Mouse (Mus musculus): ENCODE measurements at regions not wholly inside any gene's neighbourhood (a gene's known extent, or its start where the extent isn't known, plus 50 kb on each side); places are given as distances from the start of the nearest gene placed in this dataset.

DNA sequence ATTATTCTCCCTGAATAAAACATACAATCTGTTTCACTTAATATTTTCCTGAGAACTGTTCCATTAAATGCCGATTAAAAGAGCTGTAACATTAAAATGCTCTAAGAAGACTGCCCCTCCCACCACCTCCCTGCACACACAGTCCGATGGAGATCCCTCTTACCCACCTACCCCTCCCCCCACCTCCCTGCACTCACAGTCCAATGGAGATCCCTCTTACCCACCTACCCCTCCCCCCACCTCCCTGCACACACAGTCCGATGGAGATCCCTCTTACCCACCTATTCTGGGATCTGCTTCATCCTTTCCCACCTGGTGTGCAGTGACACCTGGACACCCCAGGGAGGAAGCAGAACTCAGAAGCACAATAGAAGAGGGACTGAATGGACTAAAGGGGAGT is 305.6 kb downstream of the Cps1 start:
- Histone ChIP-seq H3K4me2 (ENCODE audit: low read length) (no peak overlapping the region), H3K4me1 (ENCODE audit: control insufficient read depth, insufficient read depth, low read length) (no peaks in the 10 kb centered on the region), H3K9me3 (replicated peaks; ENCODE audit: control insufficient read depth, low read length, poor library complexity, severe bottlenecking) (no peaks in the 10 kb centered on the region), H3K4me3 (ENCODE audit: low read depth, low read length) (no peak overlapping the region), H3K9ac (ENCODE audit: low read depth, low read length) (no peak overlapping the region), H3K36me3 (ENCODE audit: control insufficient read depth, insufficient read depth, low read length) (no peaks in the 10 kb centered on the region), H3K27ac (ENCODE audit: low read length) (no peak overlapping the region), H3K27me3 (ENCODE audit: control insufficient read depth, insufficient read depth, low read depth, low read length) (no peaks in the 10 kb centered on the region)
- WGBS, result 42% methylated on average over 3 of the region's 3 CpGs
- ATAC-seq, result no peak

DNA sequence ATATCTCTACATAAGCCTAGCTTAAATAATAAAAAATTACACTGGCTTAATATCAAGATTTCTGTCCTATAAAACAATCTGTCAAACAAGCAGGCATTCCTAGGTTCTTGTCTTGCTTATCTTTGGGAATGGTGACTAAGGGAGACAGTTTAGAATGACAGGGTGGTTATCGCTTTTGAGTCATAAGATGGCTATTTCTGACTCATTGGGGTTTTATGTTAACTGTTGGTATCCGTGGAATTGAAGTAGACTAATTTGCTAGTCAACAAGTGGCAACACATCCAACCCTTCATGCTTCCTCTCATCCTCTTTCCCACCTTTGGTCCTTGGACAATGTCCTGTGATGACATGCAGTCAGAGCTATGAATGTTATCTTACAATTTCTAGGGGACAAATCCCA is 328.0 kb downstream of the Cps1 start:
- H3K27me3 ChIP-seq (ENCODE audit: control insufficient read depth, insufficient read depth, low read depth, low read length), result no peaks in the 10 kb centered on the region
- no peaks in the 10 kb centered on the region for H3K36me3 ChIP-seq (ENCODE audit: control insufficient read depth, insufficient read depth, low read length)
- ATAC-seq, result no peak
- H3K27ac ChIP-seq (ENCODE audit: low read length), result no peak overlapping the region
- no peak overlapping the region for H3K9ac ChIP-seq (ENCODE audit: low read depth, low read length)
- H3K4me1 ChIP-seq (ENCODE audit: control insufficient read depth, insufficient read depth, low read length), result no peaks in the 10 kb centered on the region
- 94% methylated on average over 2 of the region's 2 CpGs for WGBS
- no peaks in the 10 kb centered on the region for H3K9me3 ChIP-seq (replicated peaks; ENCODE audit: control insufficient read depth, low read length, poor library complexity, severe bottlenecking)
- no peak overlapping the region for H3K4me3 ChIP-seq (ENCODE audit: low read depth, low read length)
- no peak overlapping the region for H3K4me2 ChIP-seq (ENCODE audit: low read length)

DNA sequence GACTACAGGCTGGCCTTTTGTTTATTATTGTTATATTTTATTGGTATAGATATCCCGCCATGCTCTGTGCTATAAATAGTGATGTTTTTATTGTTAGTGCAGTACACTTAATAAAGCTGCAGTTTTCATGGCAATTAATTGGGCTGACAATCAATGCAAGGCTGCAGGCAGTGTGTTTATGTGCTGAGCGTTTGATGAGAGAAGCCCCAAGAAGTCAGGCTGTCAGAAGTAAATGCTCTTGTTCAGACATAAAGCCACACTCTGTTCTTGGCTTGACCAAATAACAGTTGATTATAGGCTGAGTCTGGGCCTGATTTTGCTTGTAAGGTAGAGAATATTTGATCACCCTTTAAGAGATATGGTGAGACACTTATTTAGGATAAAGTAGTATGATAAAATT is 341.4 kb downstream of the Cps1 start:
- no peak overlapping the region for H3K4me3 ChIP-seq (ENCODE audit: low read depth, low read length)
- 39% methylated on average over 2 of the region's 2 CpGs for WGBS
- no peaks in the 10 kb centered on the region for H3K9me3 ChIP-seq (replicated peaks; ENCODE audit: control insufficient read depth, low read length, poor library complexity, severe bottlenecking)
- no peak overlapping the region for H3K4me2 ChIP-seq (ENCODE audit: low read length)
- H3K36me3 ChIP-seq (ENCODE audit: control insufficient read depth, insufficient read depth, low read length), result no peaks in the 10 kb centered on the region
- H3K4me1 ChIP-seq (ENCODE audit: control insufficient read depth, insufficient read depth, low read length), result no peaks in the 10 kb centered on the region
- H3K27me3 ChIP-seq (ENCODE audit: control insufficient read depth, insufficient read depth, low read depth, low read length), result no peaks in the 10 kb centered on the region
- H3K9ac ChIP-seq (ENCODE audit: low read depth, low read length), result no peak overlapping the region
- no peak for ATAC-seq
- H3K27ac ChIP-seq (ENCODE audit: low read length), result no peak overlapping the region

DNA sequence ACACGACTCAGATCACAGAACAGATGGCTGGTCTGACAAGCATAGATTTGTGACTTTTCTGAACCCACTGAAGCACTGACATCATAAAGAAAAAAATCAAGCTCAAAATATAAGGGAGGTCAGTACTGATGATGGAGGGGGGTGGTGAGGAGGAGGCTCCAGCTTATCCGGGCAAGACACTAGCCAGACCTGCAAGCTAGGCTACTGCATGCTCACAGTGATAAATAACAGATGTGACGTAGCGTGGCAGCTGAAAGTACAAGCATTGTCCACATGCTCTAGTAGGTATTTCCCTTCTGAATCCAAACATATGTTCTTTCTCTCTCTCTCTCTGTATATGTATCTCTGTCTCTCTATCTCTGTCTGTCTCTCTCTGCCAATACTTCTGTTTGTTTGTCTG is 342.7 kb downstream of the Cps1 start:
- WGBS, result 60% methylated on average over 4 of the region's 4 CpGs
- Histone ChIP-seq H3K9me3 (replicated peaks; ENCODE audit: control insufficient read depth, low read length, poor library complexity, severe bottlenecking) (no peaks in the 10 kb centered on the region), H3K36me3 (ENCODE audit: control insufficient read depth, insufficient read depth, low read length) (no peaks in the 10 kb centered on the region), H3K27me3 (ENCODE audit: control insufficient read depth, insufficient read depth, low read depth, low read length) (no peaks in the 10 kb centered on the region), H3K27ac (ENCODE audit: low read length) (no peak overlapping the region), H3K4me2 (ENCODE audit: low read length) (no peak overlapping the region), H3K9ac (ENCODE audit: low read depth, low read length) (no peak overlapping the region), H3K4me1 (ENCODE audit: control insufficient read depth, insufficient read depth, low read length) (no peaks in the 10 kb centered on the region), H3K4me3 (ENCODE audit: low read depth, low read length) (no peak overlapping the region)
- no peak for ATAC-seq

DNA sequence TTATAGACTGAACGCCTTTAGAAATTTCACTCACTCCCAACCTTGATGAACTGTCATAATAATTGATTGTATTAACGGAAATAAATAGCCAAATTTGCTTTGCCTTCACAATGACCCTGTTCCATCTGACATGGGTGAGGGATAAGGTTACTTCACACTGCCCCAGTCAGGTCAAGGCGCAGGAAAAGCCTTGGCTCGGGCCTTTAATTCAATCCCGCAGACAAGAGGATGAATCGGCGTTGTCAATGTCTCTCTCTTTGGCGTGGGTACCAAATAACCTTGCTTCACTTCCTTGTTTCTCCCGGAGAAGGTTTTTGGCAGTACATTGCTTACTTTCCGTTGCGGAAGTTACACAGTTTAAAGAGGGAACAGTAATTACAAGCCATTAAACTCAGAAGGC is 354.2 kb downstream of the Cps1 start:
- Histone ChIP-seq H3K4me3 (ENCODE audit: low read depth, low read length) (no peak overlapping the region), H3K9ac (ENCODE audit: low read depth, low read length) (no peak overlapping the region), H3K4me1 (ENCODE audit: control insufficient read depth, insufficient read depth, low read length) (no peaks in the 10 kb centered on the region), H3K4me2 (ENCODE audit: low read length) (no peak overlapping the region), H3K27me3 (ENCODE audit: control insufficient read depth, insufficient read depth, low read depth, low read length) (no peaks in the 10 kb centered on the region), H3K36me3 (ENCODE audit: control insufficient read depth, insufficient read depth, low read length) (no peaks in the 10 kb centered on the region), H3K9me3 (replicated peaks; ENCODE audit: control insufficient read depth, low read length, poor library complexity, severe bottlenecking) (no peaks in the 10 kb centered on the region), H3K27ac (ENCODE audit: low read length) (no peak overlapping the region)
- WGBS, result 77% methylated on average over 11 of the region's 11 CpGs
- ATAC-seq, result no peak

DNA sequence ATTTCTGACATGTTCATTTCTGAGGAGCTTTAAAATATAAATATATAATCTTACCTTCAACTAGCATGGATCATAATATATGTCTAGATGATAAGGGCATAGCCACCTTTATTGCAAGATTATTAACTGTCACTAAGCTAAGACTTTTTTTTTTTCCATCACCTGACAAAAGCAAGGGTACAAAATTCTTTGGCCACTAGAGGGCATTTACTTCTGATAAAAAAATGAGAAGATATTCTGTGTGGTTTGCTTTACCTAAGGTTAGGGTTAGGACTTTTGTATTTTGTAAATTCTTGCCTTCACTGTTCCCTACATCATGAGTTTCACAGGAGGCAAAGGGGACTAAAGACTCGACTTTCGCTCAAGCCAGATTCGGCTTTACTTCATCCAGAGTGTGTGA is 355.1 kb downstream of the Cps1 start:
- H3K4me2 ChIP-seq (ENCODE audit: low read length), result no peak overlapping the region
- H3K4me3 ChIP-seq (ENCODE audit: low read depth, low read length), result no peak overlapping the region
- H3K36me3 ChIP-seq (ENCODE audit: control insufficient read depth, insufficient read depth, low read length), result no peaks in the 10 kb centered on the region
- H3K4me1 ChIP-seq (ENCODE audit: control insufficient read depth, insufficient read depth, low read length), result no peaks in the 10 kb centered on the region
- WGBS, result 83% methylated on average over 3 of the region's 3 CpGs
- no peaks in the 10 kb centered on the region for H3K9me3 ChIP-seq (replicated peaks; ENCODE audit: control insufficient read depth, low read length, poor library complexity, severe bottlenecking)
- H3K27ac ChIP-seq (ENCODE audit: low read length), result no peak overlapping the region
- no peak overlapping the region for H3K9ac ChIP-seq (ENCODE audit: low read depth, low read length)
- no peak for ATAC-seq
- no peaks in the 10 kb centered on the region for H3K27me3 ChIP-seq (ENCODE audit: control insufficient read depth, insufficient read depth, low read depth, low read length)

DNA sequence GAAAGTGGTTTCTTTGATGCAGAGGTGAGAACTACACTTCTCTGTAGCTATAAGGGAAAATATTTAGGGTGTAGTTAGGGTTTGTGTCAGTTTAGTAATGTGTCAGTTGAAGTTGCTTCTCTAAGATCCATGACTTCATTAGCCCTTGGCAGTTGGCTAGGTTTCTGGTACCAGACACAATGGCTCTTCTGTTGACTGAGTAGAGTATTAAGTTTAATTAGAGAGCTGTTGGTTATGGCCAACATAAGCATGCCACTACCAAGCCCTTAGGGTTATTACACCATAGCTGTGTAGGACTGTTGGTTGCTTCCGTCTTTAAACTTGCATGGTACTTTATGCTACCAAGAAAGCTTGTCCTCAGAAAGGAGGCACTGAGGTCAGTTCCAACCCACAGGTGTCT is 359.1 kb downstream of the Cps1 start:
- Histone ChIP-seq H3K4me2 (ENCODE audit: low read length) (no peak overlapping the region), H3K27ac (ENCODE audit: low read length) (no peak overlapping the region), H3K4me1 (ENCODE audit: control insufficient read depth, insufficient read depth, low read length) (no peaks in the 10 kb centered on the region), H3K9me3 (replicated peaks; ENCODE audit: control insufficient read depth, low read length, poor library complexity, severe bottlenecking) (no peaks in the 10 kb centered on the region), H3K36me3 (ENCODE audit: control insufficient read depth, insufficient read depth, low read length) (no peaks in the 10 kb centered on the region), H3K4me3 (ENCODE audit: low read depth, low read length) (no peak overlapping the region), H3K9ac (ENCODE audit: low read depth, low read length) (no peak overlapping the region), H3K27me3 (ENCODE audit: control insufficient read depth, insufficient read depth, low read depth, low read length) (no peaks in the 10 kb centered on the region)
- 97% methylated on average over 1 of the region's 1 CpGs for WGBS
- no peak for ATAC-seq

DNA sequence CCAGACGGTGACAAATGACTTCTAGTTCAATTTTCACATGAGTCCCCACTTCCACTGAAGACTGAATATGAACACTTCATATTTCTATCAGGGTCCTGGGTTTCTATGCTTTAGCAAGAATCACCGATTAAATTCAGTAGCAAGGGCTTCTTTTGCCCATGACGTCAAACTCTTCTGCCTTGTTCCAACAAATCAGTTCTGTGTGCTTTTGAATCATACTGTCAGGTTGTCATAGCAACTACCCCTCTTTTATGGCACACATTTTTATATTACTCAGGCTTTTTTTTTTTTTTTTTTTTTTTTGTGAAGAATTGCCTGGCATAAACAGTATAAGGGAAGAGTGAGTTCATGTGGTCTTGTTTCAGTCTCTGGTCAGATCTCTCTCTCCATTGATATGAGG is 381.3 kb downstream of the Cps1 start:
- Histone ChIP-seq H3K9ac (ENCODE audit: low read depth, low read length) (no peak overlapping the region), H3K4me1 (ENCODE audit: control insufficient read depth, insufficient read depth, low read length) (no peaks in the 10 kb centered on the region), H3K27me3 (ENCODE audit: control insufficient read depth, insufficient read depth, low read depth, low read length) (no peaks in the 10 kb centered on the region), H3K27ac (ENCODE audit: low read length) (no peak overlapping the region), H3K4me2 (ENCODE audit: low read length) (no peak overlapping the region), H3K9me3 (replicated peaks; ENCODE audit: control insufficient read depth, low read length, poor library complexity, severe bottlenecking) (no peaks in the 10 kb centered on the region), H3K4me3 (ENCODE audit: low read depth, low read length) (no peak overlapping the region), H3K36me3 (ENCODE audit: control insufficient read depth, insufficient read depth, low read length) (no peaks in the 10 kb centered on the region)
- 76% methylated on average over 3 of the region's 3 CpGs for WGBS
- ATAC-seq, result no peak

DNA sequence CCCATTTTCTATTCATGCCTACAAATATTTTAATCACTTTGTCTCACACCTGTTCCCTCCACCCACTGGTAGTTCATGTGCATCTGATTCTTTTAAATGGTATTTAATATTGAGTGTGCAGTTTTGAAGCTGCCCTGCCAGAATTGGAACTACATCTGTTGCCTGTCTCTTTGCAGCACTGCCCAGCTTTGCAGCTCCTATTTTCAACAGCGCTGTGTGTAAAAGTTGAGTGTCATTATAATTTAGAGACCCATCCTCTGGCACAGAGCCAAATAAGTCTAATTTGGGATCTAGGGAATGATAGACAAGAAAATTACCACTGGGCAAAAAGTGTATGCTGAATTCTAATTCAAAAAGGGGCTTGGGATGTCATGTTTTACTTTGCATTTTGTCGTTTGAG is 382.9 kb downstream of the Cps1 start:
- H3K4me3 ChIP-seq (ENCODE audit: low read depth, low read length), result no peak overlapping the region
- H3K27me3 ChIP-seq (ENCODE audit: control insufficient read depth, insufficient read depth, low read depth, low read length), result no peaks in the 10 kb centered on the region
- WGBS, result 74% methylated on average over 2 of the region's 2 CpGs
- no peaks in the 10 kb centered on the region for H3K9me3 ChIP-seq (replicated peaks; ENCODE audit: control insufficient read depth, low read length, poor library complexity, severe bottlenecking)
- H3K4me1 ChIP-seq (ENCODE audit: control insufficient read depth, insufficient read depth, low read length), result no peaks in the 10 kb centered on the region
- no peaks in the 10 kb centered on the region for H3K36me3 ChIP-seq (ENCODE audit: control insufficient read depth, insufficient read depth, low read length)
- ATAC-seq, result no peak
- H3K27ac ChIP-seq (ENCODE audit: low read length), result no peak overlapping the region
- no peak overlapping the region for H3K9ac ChIP-seq (ENCODE audit: low read depth, low read length)
- no peak overlapping the region for H3K4me2 ChIP-seq (ENCODE audit: low read length)

DNA sequence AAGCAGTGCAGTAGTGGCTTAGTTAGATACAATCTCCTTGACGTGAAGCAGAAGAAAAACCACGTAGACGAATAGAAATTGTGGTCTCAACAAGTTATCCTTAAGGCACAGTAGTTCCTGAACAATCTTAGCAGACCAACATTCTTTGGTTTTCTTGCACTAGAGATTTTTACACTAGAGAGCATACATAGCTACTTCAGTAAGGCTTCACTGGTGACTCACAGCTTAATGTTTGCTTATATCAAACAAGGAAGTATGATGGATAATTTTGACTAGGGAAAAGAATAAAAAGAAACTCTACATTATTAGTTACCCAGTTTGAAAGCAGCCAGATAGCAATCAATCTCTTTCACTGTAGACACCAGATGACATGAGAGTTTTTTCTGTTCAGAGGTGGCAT is 395.5 kb downstream of the Cps1 start:
- Histone ChIP-seq H3K27me3 (ENCODE audit: control insufficient read depth, insufficient read depth, low read depth, low read length) (no peaks in the 10 kb centered on the region), H3K4me1 (ENCODE audit: control insufficient read depth, insufficient read depth, low read length) (no peaks in the 10 kb centered on the region), H3K27ac (ENCODE audit: low read length) (no peak overlapping the region), H3K4me3 (ENCODE audit: low read depth, low read length) (no peak overlapping the region), H3K9me3 (replicated peaks; ENCODE audit: control insufficient read depth, low read length, poor library complexity, severe bottlenecking) (no peaks in the 10 kb centered on the region), H3K4me2 (ENCODE audit: low read length) (no peak overlapping the region), H3K9ac (ENCODE audit: low read depth, low read length) (no peak overlapping the region), H3K36me3 (ENCODE audit: control insufficient read depth, insufficient read depth, low read length) (no peaks in the 10 kb centered on the region)
- ATAC-seq, result no peak
- 93% methylated on average over 3 of the region's 3 CpGs for WGBS

All from midbrain, embryonic 16.5 days (tissue).